Mouse (Mus musculus) E14TG2a.4 (cell line): ENCODE data around the gene Dpp6.

Experiments used
- CTCF ChIP-seq: conservative IDR thresholded peaks from 2 replicates; pipeline ENCODE4 v1.5.1; 2014; ENCODE audit warnings: low read length
- NANOG ChIP-seq: IDR thresholded peaks from 2 replicates; pipeline ENCODE4 v1.6.1; 2014; ENCODE audit warnings: borderline replicate concordance, low read length, mixed read lengths

GRCm38 (mm10) chr5:26941471-26941870, 124.5 kb downstream of the Dpp6 start:
- TF ChIP-seq CTCF (no peak), NANOG (no peak)
